Mouse (Mus musculus) small intestine, adult 2 months (tissue): Measurements from ENCODE around the gene Ylpm1.

Experiments
- CTCF ChIP-seq: fragments of 200-500 bp; IDR thresholded peaks from 2 replicates; pipeline ENCODE4 v1.5.1; 2012; ENCODE audit warnings: low read depth, mild to moderate bottlenecking, control low read depth, inconsistent platforms, low read length, moderate library complexity, mixed read lengths; ENCODE audit not compliant: insufficient replicate concordance, insufficient read length; ENCODE audit errors: extremely low read depth
- POLR2A ChIP-seq: fragments of 200-500 bp; IDR thresholded peaks from 2 replicates; pipeline ENCODE4 v1.6.1; 2012; ENCODE audit warnings: low read depth, mild to moderate bottlenecking, control low read depth, inconsistent platforms, low read length, moderate library complexity

DNA sequence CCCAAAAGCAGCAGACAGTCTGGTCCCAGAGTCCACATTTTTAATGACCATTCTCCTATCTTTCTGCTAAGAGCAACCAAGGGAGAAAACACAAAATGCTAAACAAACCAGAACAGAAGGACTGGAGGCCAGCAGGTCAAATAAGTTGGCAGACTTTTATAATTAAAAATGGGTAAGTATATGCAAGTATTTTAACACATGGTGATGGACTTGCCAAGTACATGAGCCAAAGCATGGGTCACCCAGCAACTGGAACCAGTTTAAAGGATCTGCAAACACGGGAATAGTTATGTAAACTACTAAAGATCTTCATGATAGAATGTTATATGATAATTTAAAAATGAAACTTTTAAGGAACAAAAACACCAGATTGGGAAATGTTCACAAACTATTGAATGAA is 43.8 kb upstream of the Ylpm1 start:
- TF ChIP-seq POLR2A (no peak), CTCF (no peak)
